Mouse (Mus musculus) CD4-positive, CD25-positive, alpha-beta regulatory T cell (primary cell): ENCODE results near the gene Sdhaf4. TPM values are rescaled to one million over a fixed set of nuclear protein-coding genes. Genes with fewer than 3 reads are reported as not detected.

Source experiments
- polyA plus RNA-seq: library from polyadenylated mRNA; unstranded; fragments of 100-300 nt; shearing (Covaris generic); gene quantifications from one replicate; pipeline ENCODE4 v1.2.1, GENCODE M21; 2017

Sdhaf4 gene
- 61.9 TPM for polyA plus RNA-seq

DNA sequence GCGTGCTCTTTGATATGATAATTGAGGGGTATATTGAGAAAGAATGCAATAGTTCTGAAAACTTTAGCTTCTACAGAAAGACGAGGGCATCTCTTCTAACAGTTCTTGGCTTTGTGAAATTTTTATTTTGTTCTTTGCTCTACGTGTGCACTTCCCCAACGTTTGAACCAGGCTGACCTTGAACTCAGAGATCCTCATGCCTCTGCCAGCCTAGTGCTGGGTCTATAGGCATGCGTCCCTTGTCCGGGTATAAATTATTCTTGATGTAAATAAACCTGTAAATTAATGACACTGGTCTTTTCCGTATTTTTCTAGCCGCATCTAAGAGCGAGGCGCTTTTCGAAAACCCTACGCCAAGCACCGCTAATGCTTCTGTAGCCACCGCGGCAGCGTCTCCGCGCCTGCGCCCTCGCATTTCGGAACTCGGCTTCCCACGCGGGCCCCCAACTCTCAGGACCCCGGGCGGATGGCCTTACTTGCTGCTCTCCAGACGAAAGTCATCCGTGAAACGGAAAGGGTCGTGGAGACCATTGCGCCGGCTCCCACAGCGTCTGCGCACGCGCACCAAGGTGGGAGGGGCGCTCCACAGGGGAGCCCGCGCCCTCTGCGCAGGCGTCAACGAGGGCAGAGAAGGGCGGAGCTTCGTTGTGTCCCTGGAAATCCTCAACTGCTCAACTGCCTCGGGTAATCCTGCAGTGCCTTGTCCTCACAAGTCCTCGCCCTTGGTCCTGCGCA, at the start of gene Sdhaf4:
Gene Sdhaf4 (minus strand): TSS at position 587 of the 735 bp plus-strand sequence.

Other genes with a start within 250 kb of the Sdhaf4 start
- 1.6 TPM for gene B3gat2, start 243.9 kb downstream of the Sdhaf4 start, polyA plus RNA-seq
- gene Smap1, start 83.3 kb downstream of the Sdhaf4 start, polyA plus RNA-seq, result 97.3 TPM
- not detected for gene Fam135a, start 94.7 kb upstream of the Sdhaf4 start, polyA plus RNA-seq
- gene Col9a1, start 172.0 kb upstream of the Sdhaf4 start, polyA plus RNA-seq, result not detected